ENCODE assay signal across 30 mouse cellular contexts in genomic region chr10:67726351-67726750, GRCm38 (mm10).
DNase-seq lines count a peak whose midpoint lies in the region; ATAC-seq and TF ChIP-seq lines count a peak whose summit lies in the region.
"Had no signal": no experiment of that assay in that cellular context is flagged by ENCODE, and none has a peak within 500 bp of the region (broad histone marks: within the 10 kb centered on the region; RNA-seq: fewer than 3 reads in every experiment).

No protein-coding gene starts in this region.

- H3K27ac ChIP-seq in midbrain, embryonic 11.5 days (ENCODE audit: low read depth, low read length): no peak overlapping the region
- H3K27ac ChIP-seq in midbrain, postnatal 0 days (ENCODE audit: low read depth, low read length): no peak overlapping the region
- H3K27ac ChIP-seq: embryonic facial prominence, embryonic 10.5 days; embryonic facial prominence, embryonic 13.5 days; forebrain, embryonic 15.5 days; heart, adult 2 months; heart, embryonic 10.5 days; heart, embryonic 13.5 days; hindbrain, embryonic 14.5 days; hindbrain, postnatal 0 days had no signal

- no peaks in the 10 kb centered on the region for H3K36me3 ChIP-seq in midbrain, embryonic 11.5 days (ENCODE audit: control insufficient read depth, insufficient read depth, low read length)
- H3K36me3 ChIP-seq in midbrain, postnatal 0 days (ENCODE audit: insufficient read depth, low read length): no peaks in the 10 kb centered on the region
- H3K36me3 ChIP-seq: embryonic facial prominence, embryonic 10.5 days; embryonic facial prominence, embryonic 13.5 days; forebrain, embryonic 15.5 days; G1E; heart, embryonic 10.5 days; heart, embryonic 13.5 days had no signal

- H3K9me3 ChIP-seq in midbrain, embryonic 11.5 days (ENCODE audit: control insufficient read depth, low read length): no peaks in the 10 kb centered on the region
- H3K9me3 ChIP-seq in midbrain, postnatal 0 days (ENCODE audit: low read length): no peaks in the 10 kb centered on the region
- H3K9me3 ChIP-seq: embryonic facial prominence, embryonic 10.5 days; embryonic facial prominence, embryonic 13.5 days; forebrain, embryonic 15.5 days; heart, embryonic 10.5 days; heart, embryonic 13.5 days had no signal

- H3K4me1 ChIP-seq in midbrain, embryonic 11.5 days (ENCODE audit: control insufficient read depth, insufficient read depth, low read length): no peaks in the 10 kb centered on the region
- H3K4me1 ChIP-seq in midbrain, postnatal 0 days (ENCODE audit: insufficient read depth, low read length): no peaks in the 10 kb centered on the region
- H3K4me1 ChIP-seq: embryonic facial prominence, embryonic 10.5 days; embryonic facial prominence, embryonic 13.5 days; forebrain, embryonic 15.5 days; heart, embryonic 10.5 days; heart, embryonic 13.5 days had no signal

- peak; percentile 33 for DNase-seq in midbrain, embryonic 11.5 days (ENCODE audit: low spot score, missing footprints)
- DNase-seq in midbrain, postnatal 0 days (ENCODE audit: low spot score): no peak
- DNase-seq in NIH3T3 (ENCODE audit: low read depth): peak; percentile 71
- DNase-seq in fibroblast of lung, adult 2 months (ENCODE audit: low read depth): peak; percentile 50
- no peak for DNase-seq in layer of hippocampus, postnatal 14 days (ENCODE audit: low spot score in 2 of 2)
- no peak for DNase-seq in T-cell, adult 2 months (ENCODE audit: low spot score)
- DNase-seq in kidney, adult 9 months: no peak
- DNase-seq: adrenal gland, adult 8-10 months; adrenal gland, postnatal 25 days; cerebellum, adult 11-12 months; cerebellum, adult 8-10 months; cerebellum, postnatal 10 days; cerebellum, postnatal 36 days; embryo, embryonic 11 days; gastrocnemius, postnatal 10 days; gastrocnemius, postnatal 36 days; heart, adult 2 months; heart, postnatal 14 days; heart, postnatal 4 days had no signal

- no peak for ATAC-seq in midbrain, embryonic 11.5 days (ENCODE audit: low FRiP score)
- ATAC-seq in midbrain, postnatal 0 days (ENCODE audit: low FRiP score): no peak
- ATAC-seq: forebrain, embryonic 15.5 days; hindbrain, postnatal 0 days; inflammation-experienced regulatory T-cells, adult 6 months; intestine, embryonic 16.5 days had no signal

- no peak for TF ChIP-seq CTCF in midbrain, postnatal 0 days (IDR thresholded peaks at IDR 0.05)

- H3K9ac ChIP-seq in midbrain, embryonic 11.5 days (ENCODE audit: low read length): no peak overlapping the region
- no peak overlapping the region for H3K9ac ChIP-seq in midbrain, postnatal 0 days (replicated peaks; ENCODE audit: low read length, poor library complexity, severe bottlenecking)
- H3K9ac ChIP-seq: embryonic facial prominence, embryonic 13.5 days; forebrain, embryonic 15.5 days; heart, embryonic 13.5 days; hindbrain, embryonic 14.5 days had no signal

- H3K27me3 ChIP-seq in midbrain, embryonic 11.5 days (ENCODE audit: control insufficient read depth, insufficient read depth, low read length): no peaks in the 10 kb centered on the region
- no peaks in the 10 kb centered on the region for H3K27me3 ChIP-seq in midbrain, postnatal 0 days (ENCODE audit: insufficient read depth, low read length)
- H3K27me3 ChIP-seq: CH12.LX; embryonic facial prominence, embryonic 13.5 days had no signal

- H3K4me3 ChIP-seq in midbrain, embryonic 11.5 days (ENCODE audit: low read depth, low read length): no peak overlapping the region
- no peak overlapping the region for H3K4me3 ChIP-seq in midbrain, postnatal 0 days (ENCODE audit: low read depth, low read length)
- H3K4me3 ChIP-seq: embryonic facial prominence, embryonic 10.5 days; embryonic facial prominence, embryonic 13.5 days; forebrain, embryonic 15.5 days; heart, adult 2 months; heart, embryonic 10.5 days; heart, embryonic 13.5 days had no signal

- H3K4me2 ChIP-seq in midbrain, embryonic 11.5 days: no peak overlapping the region
- H3K4me2 ChIP-seq in midbrain, postnatal 0 days (ENCODE audit: low read depth, low read length, poor library complexity, severe bottlenecking): no peak overlapping the region
- H3K4me2 ChIP-seq: embryonic facial prominence, embryonic 13.5 days; forebrain, embryonic 15.5 days; heart, embryonic 13.5 days; hindbrain, embryonic 14.5 days had no signal

- WGBS in midbrain, embryonic 11.5 days: 71% methylated on average over 7 of the region's 7 CpGs
- WGBS in midbrain, postnatal 0 days: 69% methylated on average over 7 of the region's 7 CpGs

Comparison
In these comparisons a context has a peak if more than half of its experiments do, and no peak if none do; other contexts are left out.
1. DNase-seq: peak in midbrain, embryonic 11.5 days (single experiment), NIH3T3 (single experiment) and fibroblast of lung, adult 2 months (single experiment); none in midbrain, postnatal 0 days (single experiment), layer of hippocampus, postnatal 14 days (0 of 2), T-cell, adult 2 months (single experiment) and kidney, adult 9 months (single experiment).